Mouse (Mus musculus) T-helper 2 cell (primary cell): ENCODE measurements around the gene Tnc.

Experiments used
- in situ Hi-C: fragments of 300-600 bp; cut with MboI, MseI; formaldehyde crosslinking; loops from one replicate; pipeline ENCODE4 v1.15.1; 2025; ENCODE audit warnings: high pct_unique_total_duplicates

Gene Tnc

GRCm38 (mm10) chr4:64029486-64029885, 17.3 kb downstream of the Tnc start:
- in situ Hi-C loops = loop anchor here (25.0 kb wide), 1 partner anchor 1558 kb away; no protein-coding TSS in a partner anchor

GRCm38 (mm10) chr4:64025591-64025990, 21.2 kb downstream of the Tnc start:
- in situ Hi-C loops = loop anchor here (25.0 kb wide), 1 partner anchor 1562 kb away; no protein-coding TSS in a partner anchor

GRCm38 (mm10) chr4:64024041-64024779, 22.6 kb downstream of the Tnc start:
- in situ Hi-C loops = no loop called here

GRCm38 (mm10) chr4:64020930-64021589, 25.8 kb downstream of the Tnc start:
- in situ Hi-C loops = no loop called here

GRCm38 (mm10) chr4:64020151-64020550, 26.7 kb downstream of the Tnc start:
- in situ Hi-C loops = no loop called here

- in situ Hi-C loops = loop anchor here (10.0 kb wide), 1 partner anchor 493 kb away; no protein-coding TSS in a partner anchor
Observed at GRCm38 (mm10) chr4:64011308-64011707, 35.5 kb downstream of the Tnc start.

- in situ Hi-C loops = loop anchor here (10.0 kb wide), 1 partner anchor 495 kb away; no protein-coding TSS in a partner anchor
Observed at GRCm38 (mm10) chr4:64009936-64010335, 36.9 kb downstream of the Tnc start.

- in situ Hi-C loops = no loop called here
Observed at GRCm38 (mm10) chr4:64005198-64005597, 41.6 kb downstream of the Tnc start.

- in situ Hi-C loops = no loop called here
Observed at GRCm38 (mm10) chr4:64003677-64004076, 43.1 kb downstream of the Tnc start.

GRCm38 (mm10) chr4:64002168-64002567, 44.6 kb downstream of the Tnc start:
- in situ Hi-C loops = no loop called here

GRCm38 (mm10) chr4:64000788-64001187, 46.0 kb downstream of the Tnc start:
- in situ Hi-C loops = no loop called here

- in situ Hi-C loops = no loop called here
Observed at GRCm38 (mm10) chr4:64000293-64000692, 46.5 kb downstream of the Tnc start.

- in situ Hi-C loops = no loop called here
Observed at GRCm38 (mm10) chr4:63993462-63994113, 53.2 kb downstream of the Tnc start.

GRCm38 (mm10) chr4:63990216-63990615, 56.6 kb downstream of the Tnc start:
- in situ Hi-C loops = no loop called here

GRCm38 (mm10) chr4:63988090-63988489, 58.7 kb downstream of the Tnc start:
- in situ Hi-C loops = no loop called here

GRCm38 (mm10) chr4:63986576-63986975, 60.2 kb downstream of the Tnc start:
- in situ Hi-C loops = no loop called here

- in situ Hi-C loops = no loop called here
Observed at GRCm38 (mm10) chr4:63983098-63983445, 63.7 kb downstream of the Tnc start.

- in situ Hi-C loops = no loop called here
Observed at GRCm38 (mm10) chr4:63982425-63983097, 64.3 kb downstream of the Tnc start.

- in situ Hi-C loops = no loop called here
Observed at GRCm38 (mm10) chr4:63980211-63980794, 66.5 kb downstream of the Tnc start.

GRCm38 (mm10) chr4:63979635-63980034, 67.2 kb downstream of the Tnc start:
- in situ Hi-C loops = no loop called here

- in situ Hi-C loops = no loop called here
Observed at GRCm38 (mm10) chr4:63972536-63972935, 74.3 kb downstream of the Tnc start.

- in situ Hi-C loops = no loop called here
Observed at GRCm38 (mm10) chr4:63971762-63972161, 75.1 kb downstream of the Tnc start.
